Mouse (Mus musculus) liver, adult 2 months (tissue): ENCODE measurements around the gene Fam81b.

Experiments
- CTCF ChIP-seq: fragments of 200-500 bp; IDR thresholded peaks from 2 replicates; pipeline ENCODE4 v1.5.1; 2011; ENCODE audit warnings: low read depth, low read length, control low read depth
- POLR2A ChIP-seq: fragments of 200-500 bp; IDR thresholded peaks from 2 replicates; pipeline ENCODE4 v1.6.1; 2011; ENCODE audit warnings: low read length, control low read depth; ENCODE audit not compliant: insufficient read depth; ENCODE audit errors: extremely low read depth

DNA sequence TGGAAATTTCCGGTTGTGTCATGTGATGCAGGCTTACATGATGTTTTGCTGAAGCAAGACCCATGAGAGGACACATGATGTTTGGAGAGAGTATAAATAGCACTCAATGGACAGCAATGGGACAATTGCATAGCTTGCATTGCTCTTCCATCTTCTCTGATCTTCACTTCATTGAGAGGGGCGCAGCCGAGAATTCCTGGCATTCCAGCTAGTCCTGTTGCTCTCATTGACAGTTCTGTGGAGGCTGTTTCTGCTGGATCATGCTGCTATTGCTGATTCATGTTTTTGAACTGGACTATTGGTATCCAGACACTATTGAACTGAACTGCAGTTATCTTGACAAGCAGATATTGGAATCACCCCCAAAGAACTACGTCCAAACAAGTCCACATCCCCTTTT is 12.8 kb downstream of the Fam81b start:
- TF ChIP-seq CTCF, result no peak
- TF ChIP-seq POLR2A, result no peak
